Mouse (Mus musculus) embryonic fibroblast, embryonic 13.5 days (primary cell): ENCODE data around the gene Car4.

ENCODE experiments used
- CTCF ChIP-seq: IDR thresholded peaks from 2 replicates; pipeline ENCODE4 v1.5.1; 2011; ENCODE audit warnings: mild to moderate bottlenecking, control low read depth, low read length, moderate library complexity, borderline replicate concordance; ENCODE audit not compliant: insufficient read depth
- POLR2A ChIP-seq: IDR thresholded peaks from 2 replicates; pipeline ENCODE4 v1.6.1; 2011; ENCODE audit warnings: low read depth, mild to moderate bottlenecking, control low read depth, low read length, moderate library complexity

DNA sequence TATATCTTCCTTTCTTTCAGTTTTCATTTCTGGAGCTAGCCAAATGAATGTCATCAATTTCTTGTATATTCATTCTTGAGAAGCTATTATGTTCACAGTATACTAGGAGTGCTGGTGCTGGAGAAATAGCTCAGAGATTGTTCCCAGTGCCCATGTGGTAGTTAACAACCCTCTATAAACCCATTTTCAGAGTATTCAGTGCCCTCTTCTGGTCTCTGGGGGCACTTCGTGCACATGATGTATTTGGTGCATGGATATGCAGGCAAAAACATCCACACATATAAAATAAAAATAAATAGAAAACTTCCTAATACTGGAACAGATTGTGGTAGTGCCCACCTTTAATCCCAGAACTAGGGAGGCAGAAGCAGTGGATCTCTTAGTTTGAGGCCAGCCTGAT is 35.4 kb downstream of the Car4 start:
- no peak for TF ChIP-seq CTCF
- TF ChIP-seq POLR2A: no peak
